Mouse (Mus musculus) embryo, embryonic 10 days (tissue): ENCODE measurements at regions not wholly inside any gene's neighbourhood (a gene's known extent, or its start where the extent isn't known, plus 50 kb on each side); places are given as distances from the start of the nearest gene placed in this dataset.
"Not testable (repeated sequence)": the region's sequence is repeated elsewhere in the genome, so short reads cannot be mapped to it uniquely, and the experiment has no call there.

Experiments used
- DNase-seq: peaks from one replicate; pipeline ENCODE4 v3.0.0-alpha.2; 2015; ENCODE audit warnings: low spot score

- DNase-seq, result no peak
These were observed 169.2 kb upstream of the Otx2 start for GRCm38 (mm10) chr14:48842861-48843260.

- no peak for DNase-seq
These were observed 167.7 kb upstream of the Otx2 start for GRCm38 (mm10) chr14:48841278-48841677.

- no peak for DNase-seq
These were observed 163.6 kb upstream of the Otx2 start for GRCm38 (mm10) chr14:48837181-48837580.

- no peak for DNase-seq
These were observed 162.5 kb upstream of the Otx2 start for GRCm38 (mm10) chr14:48836071-48836470.

- DNase-seq, result no peak
These were observed 160.8 kb upstream of the Otx2 start for GRCm38 (mm10) chr14:48834416-48834815.

GRCm38 (mm10) chr14:48826421-48826820, 152.8 kb upstream of the Otx2 start:
- DNase-seq, result no peak

GRCm38 (mm10) chr14:48824375-48824774, 150.8 kb upstream of the Otx2 start:
- DNase-seq, result no peak

GRCm38 (mm10) chr14:48815941-48816340, 142.3 kb upstream of the Otx2 start:
- no peak for DNase-seq

- peak; percentile 24 for DNase-seq
These were observed 141.7 kb upstream of the Otx2 start for GRCm38 (mm10) chr14:48815231-48815728.

GRCm38 (mm10) chr14:48812741-48813495, 139.3 kb upstream of the Otx2 start:
- DNase-seq, result no peak

- DNase-seq, result no peak
These were observed 130.5 kb upstream of the Otx2 start for GRCm38 (mm10) chr14:48804098-48804497.

- no peak for DNase-seq
These were observed 127.7 kb upstream of the Otx2 start for GRCm38 (mm10) chr14:48801283-48801682.

- no peak for DNase-seq
These were observed 127.2 kb upstream of the Otx2 start for GRCm38 (mm10) chr14:48800857-48801256.

- no peak for DNase-seq
These were observed 126.5 kb upstream of the Otx2 start for GRCm38 (mm10) chr14:48800100-48800449.

GRCm38 (mm10) chr14:48799442-48800099, 126.0 kb upstream of the Otx2 start:
- DNase-seq, result peak; percentile 20

- DNase-seq, result no peak
These were observed 117.9 kb upstream of the Otx2 start for GRCm38 (mm10) chr14:48791507-48791906.

- DNase-seq, result no peak
These were observed 105.7 kb upstream of the Otx2 start for GRCm38 (mm10) chr14:48779327-48779726.

- DNase-seq, result no peak
These were observed 97.2 kb upstream of the Otx2 start for GRCm38 (mm10) chr14:48770832-48771231.

- DNase-seq, result no peak
These were observed 89.1 kb upstream of the Otx2 start for GRCm38 (mm10) chr14:48762691-48763090.

GRCm38 (mm10) chr14:48761002-48761648, 87.5 kb upstream of the Otx2 start:
- DNase-seq, result no peak

GRCm38 (mm10) chr14:48755096-48755495, 81.5 kb upstream of the Otx2 start:
- not testable (repeated sequence) for DNase-seq

GRCm38 (mm10) chr14:48754080-48754720, 80.6 kb upstream of the Otx2 start:
- DNase-seq, result peak; percentile 67
